Mouse (Mus musculus) CH12.LX (cell line): ENCODE data around the gene Fdps.

Experiments used
- CHD2 ChIP-seq: IDR thresholded peaks from 2 replicates; pipeline ENCODE4 v1.6.1; 2011; ENCODE audit warnings: low read length, improper control_type of control experiment
- CTCF ChIP-seq, 2 experiments: IDR thresholded peaks in 1 of 2; conservative IDR thresholded peaks in 1 of 2; 2 replicates each; pipeline ENCODE4 v1.5.1; 2011 to 2012; ENCODE audit warnings: low read depth in 2 of 2, low read length in 2 of 2, improper control_type of control experiment in 1 of 2, inconsistent platforms in 1 of 2, mild to moderate bottlenecking in 1 of 2, moderate library complexity in 1 of 2
- E2F4 ChIP-seq: IDR thresholded peaks from 2 replicates; pipeline ENCODE4 v1.6.1; 2011; ENCODE audit warnings: low read depth, low read length, improper control_type of control experiment; ENCODE audit not compliant: insufficient replicate concordance
- EP300 ChIP-seq: IDR thresholded peaks from 2 replicates; pipeline ENCODE4 v1.6.1; 2011; ENCODE audit warnings: low read length, improper control_type of control experiment
- GABPA ChIP-seq: IDR thresholded peaks from 2 replicates; pipeline ENCODE4 v1.6.1; 2012; ENCODE audit warnings: low read depth, low read length, improper control_type of control experiment, inconsistent platforms; ENCODE audit not compliant: insufficient replicate concordance
- HCFC1 ChIP-seq: IDR thresholded peaks from 2 replicates; pipeline ENCODE4 v1.6.1; 2012; ENCODE audit warnings: low read depth, mild to moderate bottlenecking, inconsistent platforms, low read length, improper control_type of control experiment
- MAFK ChIP-seq: IDR thresholded peaks from 2 replicates; pipeline ENCODE4 v1.6.1; 2011; ENCODE audit warnings: low read length, improper control_type of control experiment; ENCODE audit not compliant: insufficient replicate concordance
- MAX ChIP-seq: IDR thresholded peaks from 2 replicates; pipeline ENCODE4 v1.6.1; 2011; ENCODE audit warnings: low read length, improper control_type of control experiment
- MXI1 ChIP-seq: IDR thresholded peaks from 2 replicates; pipeline ENCODE4 v1.6.1; 2011; ENCODE audit warnings: mild to moderate bottlenecking, low read depth, low read length, improper control_type of control experiment
- POLR2A ChIP-seq: IDR thresholded peaks from 2 replicates; pipeline ENCODE4 v1.6.1; 2011; ENCODE audit warnings: low read depth, mild to moderate bottlenecking, improper control_type of control experiment, low read length
- UBTF ChIP-seq: IDR thresholded peaks from 2 replicates; pipeline ENCODE4 v1.6.1; 2012; ENCODE audit warnings: low read depth, mild to moderate bottlenecking, inconsistent platforms, low read length, improper control_type of control experiment, moderate library complexity

DNA sequence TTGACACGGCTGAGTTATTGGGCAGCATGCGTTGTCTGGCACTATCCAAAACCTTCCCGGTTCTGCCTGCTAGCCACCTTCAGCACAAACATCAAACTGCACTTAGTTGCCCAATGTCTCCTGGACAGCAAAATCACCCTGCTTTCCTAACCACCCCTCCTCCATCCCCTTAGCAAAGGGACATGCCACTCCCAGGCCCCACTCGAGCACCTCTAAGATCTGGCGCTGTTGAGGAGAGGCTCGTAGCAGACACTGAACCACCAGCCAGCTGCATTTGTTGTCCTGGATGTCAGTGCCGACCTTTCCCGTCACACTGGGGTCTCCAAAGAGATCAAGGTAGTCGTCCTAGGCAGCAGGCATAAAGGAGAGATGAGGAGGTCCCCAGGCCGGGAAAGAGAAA is 7.7 kb downstream of the Fdps start:
- TF ChIP-seq CTCF (conservative IDR thresholded peaks at IDR 0.05 in 1 of 2, IDR thresholded peaks at IDR 0.05 in 1 of 2; ENCODE audit: low read depth in 2 of 2, low read length in 2 of 2), result no peak
- TF ChIP-seq GABPA, result no peak
- no peak for TF ChIP-seq POLR2A
- no peak for TF ChIP-seq E2F4
- no peak for TF ChIP-seq CHD2
- TF ChIP-seq MAFK, result no peak
- no peak for TF ChIP-seq UBTF
- no peak for TF ChIP-seq HCFC1
- TF ChIP-seq MAX, result no peak
- no peak for TF ChIP-seq EP300
- no peak for TF ChIP-seq MXI1
